Mouse (Mus musculus): ENCODE measurements around the gene 2310057M21Rik.

Gene 2310057M21Rik

GRCm38 (mm10) chr7:131322192-131322591, 40.4 kb downstream of the 2310057M21Rik start, which contains the start of gene Cuzd1:
Cuzd1 (minus strand) TSS chr7:131322292.
- no peak for DNase-seq (ENCODE audit: low read depth, low spot score)

DNA sequence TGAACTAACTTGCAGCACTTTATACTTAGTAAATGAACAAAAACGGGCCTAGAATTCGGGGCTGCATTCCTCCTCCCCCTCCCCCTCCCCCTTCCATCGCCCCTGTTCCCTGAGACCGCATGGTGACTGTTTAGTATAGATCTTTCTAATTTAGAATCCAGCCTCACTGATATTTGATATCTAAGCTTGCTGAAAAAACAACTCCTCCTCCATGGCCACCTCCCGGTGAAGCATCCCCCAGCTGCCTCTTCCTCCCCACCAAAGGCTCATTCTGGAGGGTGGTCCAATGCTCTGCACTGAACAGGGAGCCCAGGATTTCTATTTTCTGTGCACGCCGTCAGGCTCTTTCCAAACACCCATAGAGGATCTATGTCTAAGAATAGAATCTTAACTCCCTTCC, 44.2 kb downstream of the 2310057M21Rik start:
- DNase-seq (ENCODE audit: low read depth, low spot score): no peak

DNA sequence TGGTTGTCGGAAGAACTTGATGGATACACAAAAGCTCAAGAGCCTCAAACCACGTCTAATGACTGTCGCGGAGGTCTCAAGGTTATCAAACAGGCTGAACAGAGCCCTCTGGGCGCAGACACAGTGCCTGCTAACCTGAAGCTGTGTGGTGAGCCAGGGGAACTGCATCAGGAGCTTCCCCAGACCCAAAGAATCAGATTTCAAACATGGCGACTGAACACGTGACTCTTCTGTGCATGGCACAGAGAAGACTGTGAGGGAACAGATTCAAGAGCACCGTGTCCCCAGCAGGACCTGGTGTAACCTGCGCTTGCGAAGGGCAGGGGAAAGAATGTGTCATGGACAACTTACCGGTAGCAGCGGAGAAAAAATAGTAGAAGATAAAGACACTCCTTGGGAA, 45.0 kb downstream of the 2310057M21Rik start:
- no peak for DNase-seq (ENCODE audit: low read depth, low spot score)

DNA sequence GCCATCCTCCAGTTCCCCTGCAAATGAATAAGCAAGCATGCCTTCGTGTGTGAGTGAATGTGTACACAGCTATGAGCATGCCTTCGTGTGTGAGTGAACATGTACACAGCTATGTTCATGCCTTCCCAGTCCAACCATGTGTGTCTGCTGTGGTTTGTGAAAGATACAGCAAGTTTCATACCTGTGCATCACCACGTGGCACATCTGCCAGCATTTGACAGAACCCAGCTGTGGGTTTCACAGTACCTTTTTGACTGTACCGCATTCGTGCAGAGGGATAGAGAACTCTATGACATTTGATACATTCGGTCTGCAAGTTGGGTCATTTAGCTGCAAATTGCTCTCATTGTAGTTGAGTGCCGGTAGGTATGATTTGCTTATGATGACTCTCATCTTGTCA, 48.1 kb downstream of the 2310057M21Rik start:
- no peak for DNase-seq (ENCODE audit: low read depth, low spot score)

DNA sequence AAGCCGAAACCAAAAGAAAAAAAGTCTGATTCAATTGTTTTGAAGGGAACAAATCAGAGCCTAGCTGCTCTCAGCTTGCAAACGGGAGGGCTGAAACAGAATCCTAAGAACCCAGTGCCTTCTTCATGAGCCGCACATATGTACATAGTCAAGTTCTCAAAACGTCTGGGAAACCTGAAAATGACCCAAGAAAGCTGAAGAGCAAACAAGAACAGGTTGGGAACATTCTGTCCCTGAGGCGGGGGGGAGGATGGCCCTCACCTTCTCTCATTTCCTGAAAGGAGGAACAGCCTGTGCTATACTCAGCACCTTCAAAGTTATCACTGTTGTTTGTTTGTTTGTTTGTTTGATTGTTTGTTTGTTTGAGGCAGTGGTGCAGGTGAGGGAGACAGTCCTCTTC, 55.8 kb downstream of the 2310057M21Rik start:
- DNase-seq (ENCODE audit: low read depth, low spot score): no peak

DNA sequence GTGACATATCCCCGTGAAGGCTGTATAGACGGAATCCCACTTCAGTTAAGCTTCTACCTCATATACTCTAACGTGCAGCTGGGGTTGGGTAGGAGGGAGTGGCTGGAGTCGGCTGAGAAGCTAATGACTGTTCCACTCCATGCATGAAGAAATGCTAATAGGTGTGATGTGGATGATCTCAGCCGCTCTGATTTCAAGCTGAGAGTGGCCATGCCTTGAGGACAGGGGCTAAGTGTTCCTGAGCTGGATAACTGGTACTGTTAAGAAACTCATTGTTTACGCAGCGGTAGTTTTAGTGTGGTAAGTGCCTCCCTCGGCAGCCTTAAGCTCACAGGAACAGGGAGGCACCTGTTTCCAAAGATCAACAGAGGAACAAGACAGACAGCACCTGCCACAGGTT, 59.2 kb downstream of the 2310057M21Rik start:
- DNase-seq (ENCODE audit: low read depth, low spot score): no peak

- no peak for DNase-seq (ENCODE audit: low read depth, low spot score)
Observed at GRCm38 (mm10) chr7:131297151-131297550, 65.4 kb downstream of the 2310057M21Rik start.
